Mouse (Mus musculus) liver, embryonic 15.5 days (tissue): ENCODE data around the gene Ttc16. TPM values are rescaled to one million over a fixed set of nuclear protein-coding genes. Genes with fewer than 3 reads are reported as not detected.

Experiments
- ATAC-seq: fragments of 200-750 bp; cut with Nextera tagmentation; 2 replicates; pipeline ENCODE4 v1.8.0; 2017; ENCODE audit warnings: moderate number of reproducible peaks, mild to moderate bottlenecking, moderate library complexity; ENCODE audit not compliant: insufficient read depth
- H3K27ac ChIP-seq: fragments of 300-500 bp; sonication (generic); replicated peaks from 2 replicates; pipeline ENCODE4 v1.5.1; 2015; ENCODE audit warnings: mild to moderate bottlenecking, inconsistent platforms
- H3K27me3 ChIP-seq: fragments of 300-500 bp; sonication (generic); 2 replicates; pipeline ENCODE4 v1.6.1; 2015; ENCODE audit warnings: mild to moderate bottlenecking, inconsistent platforms
- H3K36me3 ChIP-seq: fragments of 300-500 bp; sonication (generic); replicated peaks from 2 replicates; pipeline ENCODE4 v1.6.1; 2015; ENCODE audit warnings: moderate library complexity, mild to moderate bottlenecking, inconsistent platforms
- H3K4me1 ChIP-seq: fragments of 300-500 bp; sonication (generic); replicated peaks from 2 replicates; pipeline ENCODE4 v1.6.1; 2015; ENCODE audit warnings: inconsistent platforms
- H3K4me2 ChIP-seq: fragments of 300-500 bp; sonication (generic); 2 replicates; pipeline ENCODE4 v1.6.1; 2015; ENCODE audit warnings: moderate library complexity, mild to moderate bottlenecking, inconsistent platforms
- H3K4me3 ChIP-seq: fragments of 300-500 bp; sonication (generic); replicated peaks from 2 replicates; pipeline ENCODE4 v1.5.1; 2015; ENCODE audit warnings: mild to moderate bottlenecking, inconsistent platforms
- H3K9ac ChIP-seq: fragments of 300-500 bp; sonication (generic); 2 replicates; pipeline ENCODE4 v1.6.1; 2015; ENCODE audit warnings: moderate library complexity, mild to moderate bottlenecking, inconsistent platforms
- H3K9me3 ChIP-seq: fragments of 300-500 bp; sonication (generic); replicated peaks from 2 replicates; pipeline ENCODE4 v1.6.1; 2016; ENCODE audit warnings: inconsistent platforms
- WGBS: fragments of 180-500 bp; shearing (Covaris S2); methylation state at CpG from one replicate; pipeline ENCODE4 v1.1.7; 2015; ENCODE audit warnings: mixed read lengths; ENCODE audit not compliant: insufficient replicate concordance; 5-methylcytosine and 5-hydroxymethylcytosine counted together
- polyA plus RNA-seq: library from polyadenylated mRNA; unstranded; fragments of >200 nt; fragmentation: Nextera tagmentation; extraction: Ambion mirVana; gene quantifications from 2 replicates; pipeline ENCODE4 v1.2.1, GENCODE M21; 2015

The Ttc16 gene
- polyA plus RNA-seq, 1 experiment from 2014 or later: not detected

- Histone ChIP-seq H3K27ac (no peak overlapping the region), H3K4me2 (no peak overlapping the region), H3K9ac (no peak overlapping the region), H3K4me3 (no peak overlapping the region), H3K9me3 (no peaks in the 10 kb centered on the region), H3K4me1 (peaks cover 18% of the 10 kb centered on the region), H3K27me3 (no peaks in the 10 kb centered on the region), H3K36me3 (peaks cover 23% of the 10 kb centered on the region)
- 69% methylated on average over 2 of the region's 2 CpGs for WGBS
- ATAC-seq: no peak
These were observed 16.4 kb downstream of the Ttc16 start for GRCm38 (mm10) chr2:32759001-32759400.

GRCm38 (mm10) chr2:32758503-32758902 is 16.9 kb downstream of the Ttc16 start:
- Histone ChIP-seq H3K9ac (no peak overlapping the region), H3K4me2 (no peak overlapping the region), H3K4me3 (no peak overlapping the region), H3K36me3 (peaks cover 23% of the 10 kb centered on the region), H3K27me3 (no peaks in the 10 kb centered on the region), H3K9me3 (no peaks in the 10 kb centered on the region), H3K4me1 (peaks cover 18% of the 10 kb centered on the region), H3K27ac (no peak overlapping the region)
- WGBS: 75% methylated on average over 8 of the region's 8 CpGs
- ATAC-seq: no peak

GRCm38 (mm10) chr2:32757056-32757845 is 18.2 kb downstream of the Ttc16 start, which contains the start of gene Tor2a:
Tor2a (plus strand) TSS chr2:32757234.
- Histone ChIP-seq H3K4me1 (peaks cover 18% of the 10 kb centered on the region), H3K4me3 (peak within 1 kb of the TSS; percentile 71), H3K9me3 (no peaks in the 10 kb centered on the region), H3K36me3 (peaks cover 23% of the 10 kb centered on the region), H3K4me2 (peak within 1 kb of the TSS; percentile 96), H3K27me3 (no peaks in the 10 kb centered on the region), H3K27ac (peak within 1 kb of the TSS; percentile 79), H3K9ac (peak within 1 kb of the TSS; percentile 71)
- ATAC-seq: peak; percentile 90
- WGBS: under 1% methylated on average over 66 of the region's 66 CpGs

DNA sequence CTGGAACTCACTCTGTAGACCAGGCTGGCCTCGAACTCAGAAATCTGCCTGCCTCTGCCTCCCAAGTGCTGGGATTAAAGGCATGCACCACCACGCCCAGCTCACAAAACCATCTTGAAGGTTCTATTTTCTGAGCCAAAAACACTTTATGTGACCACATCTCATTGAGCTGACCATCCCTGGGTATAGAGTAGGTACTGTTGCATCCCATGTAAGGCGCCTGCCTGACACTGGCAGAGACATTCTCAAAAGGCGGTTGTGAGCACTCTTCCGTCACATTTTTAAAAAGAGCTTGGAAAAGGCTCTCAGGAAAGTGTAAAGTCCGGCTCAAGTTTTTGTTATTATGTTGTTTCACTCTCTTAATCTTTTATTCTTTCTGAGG is 18.8 kb downstream of the Ttc16 start:
- no peak for ATAC-seq
- 36% methylated on average over 6 of the region's 6 CpGs for WGBS
- Histone ChIP-seq H3K9me3 (no peaks in the 10 kb centered on the region), H3K4me2 (peak overlapping the region; percentile 96), H3K27ac (no peak overlapping the region), H3K9ac (no peak overlapping the region), H3K4me3 (peak overlapping the region; percentile 71), H3K4me1 (peaks cover 18% of the 10 kb centered on the region), H3K27me3 (no peaks in the 10 kb centered on the region), H3K36me3 (peaks cover 20% of the 10 kb centered on the region)

GRCm38 (mm10) chr2:32752181-32752580 is 23.3 kb downstream of the Ttc16 start:
- Histone ChIP-seq H3K27ac (no peak overlapping the region), H3K4me3 (no peak overlapping the region), H3K9ac (no peak overlapping the region), H3K36me3 (0 out of 2 replicates have a peak, but pooled peaks cover 5% of the 10 kb centered on the region), H3K4me1 (peaks cover 9% of the 10 kb centered on the region), H3K27me3 (no peaks in the 10 kb centered on the region), H3K4me2 (peak overlapping the region; percentile 41; the same call in 1 of the 2 replicates), H3K9me3 (no peaks in the 10 kb centered on the region)
- ATAC-seq: no peak; the same call in 1 of the 2 replicates
- 67% methylated on average over 10 of the region's 10 CpGs for WGBS

GRCm38 (mm10) chr2:32751665-32752033 is 23.8 kb downstream of the Ttc16 start:
- 0 out of 2 replicates have a peak, but pooled peaks cover 5% of the 10 kb centered on the region for H3K36me3 ChIP-seq
- WGBS: 54% methylated on average over 10 of the region's 10 CpGs
- H3K9ac ChIP-seq: no peak overlapping the region
- peak overlapping the region; percentile 41; the same call in 1 of the 2 replicates for H3K4me2 ChIP-seq
- H3K4me3 ChIP-seq: peak overlapping the region; percentile 34
- H3K27ac ChIP-seq: peak overlapping the region; percentile 48; the same call in 1 of the 2 replicates
- peaks cover 6% of the 10 kb centered on the region for H3K4me1 ChIP-seq
- no peaks in the 10 kb centered on the region for H3K27me3 ChIP-seq
- H3K9me3 ChIP-seq: no peaks in the 10 kb centered on the region
- ATAC-seq: no peak

GRCm38 (mm10) chr2:32750887-32751664 is 24.4 kb downstream of the Ttc16 start:
- H3K9me3 ChIP-seq: no peaks in the 10 kb centered on the region
- H3K4me1 ChIP-seq: peaks cover 5% of the 10 kb centered on the region; the same call in 1 of the 2 replicates
- H3K27me3 ChIP-seq: no peaks in the 10 kb centered on the region
- peak overlapping the region; percentile 34 for H3K4me3 ChIP-seq
- no peak overlapping the region for H3K9ac ChIP-seq
- peak overlapping the region; percentile 48; the same call in 1 of the 2 replicates for H3K27ac ChIP-seq
- 0 out of 2 replicates have a peak, but pooled peaks cover 5% of the 10 kb centered on the region for H3K36me3 ChIP-seq
- peak; percentile 69 for ATAC-seq
- H3K4me2 ChIP-seq: peak overlapping the region; percentile 41
- 66% methylated on average over 31 of the region's 31 CpGs for WGBS

- Histone ChIP-seq H3K36me3 (0 out of 2 replicates have a peak, but pooled peaks cover 7% of the 10 kb centered on the region), H3K9me3 (no peaks in the 10 kb centered on the region), H3K4me3 (no peak overlapping the region), H3K9ac (no peak overlapping the region), H3K4me1 (peaks cover 5% of the 10 kb centered on the region; the same call in 1 of the 2 replicates), H3K4me2 (no peak overlapping the region), H3K27ac (no peak overlapping the region), H3K27me3 (no peaks in the 10 kb centered on the region)
- no peak for ATAC-seq
- 66% methylated on average over 7 of the region's 7 CpGs for WGBS
These were observed 25.2 kb downstream of the Ttc16 start for GRCm38 (mm10) chr2:32750199-32750598.

DNA sequence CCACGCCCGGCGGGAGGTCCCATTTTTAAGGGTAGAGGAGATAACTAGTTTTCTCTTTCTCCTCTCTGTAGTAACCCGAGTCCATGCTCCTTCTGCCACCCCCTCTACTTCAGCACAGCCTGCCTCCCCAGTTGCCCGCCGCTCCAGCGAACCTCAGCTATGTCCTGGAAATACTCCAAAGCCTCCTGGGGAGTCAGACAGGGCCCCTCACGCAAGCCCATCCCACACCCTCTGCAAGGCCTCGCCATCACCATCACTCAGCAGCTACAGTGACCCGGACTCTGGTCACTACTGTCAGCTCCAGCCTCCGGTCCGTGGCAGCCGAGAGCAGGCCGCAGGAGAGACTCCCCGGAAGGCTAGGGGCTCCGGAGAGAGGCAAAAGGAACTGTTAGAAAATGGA is 26.4 kb downstream of the Ttc16 start:
- Histone ChIP-seq H3K9ac (no peak overlapping the region), H3K36me3 (0 out of 2 replicates have a peak, but pooled peaks cover 2% of the 10 kb centered on the region), H3K27me3 (no peaks in the 10 kb centered on the region), H3K4me1 (peaks cover 5% of the 10 kb centered on the region; the same call in 1 of the 2 replicates), H3K27ac (no peak overlapping the region), H3K4me3 (no peak overlapping the region), H3K4me2 (no peak overlapping the region), H3K9me3 (no peaks in the 10 kb centered on the region)
- 80% methylated on average over 16 of the region's 16 CpGs for WGBS
- ATAC-seq: no peak

DNA sequence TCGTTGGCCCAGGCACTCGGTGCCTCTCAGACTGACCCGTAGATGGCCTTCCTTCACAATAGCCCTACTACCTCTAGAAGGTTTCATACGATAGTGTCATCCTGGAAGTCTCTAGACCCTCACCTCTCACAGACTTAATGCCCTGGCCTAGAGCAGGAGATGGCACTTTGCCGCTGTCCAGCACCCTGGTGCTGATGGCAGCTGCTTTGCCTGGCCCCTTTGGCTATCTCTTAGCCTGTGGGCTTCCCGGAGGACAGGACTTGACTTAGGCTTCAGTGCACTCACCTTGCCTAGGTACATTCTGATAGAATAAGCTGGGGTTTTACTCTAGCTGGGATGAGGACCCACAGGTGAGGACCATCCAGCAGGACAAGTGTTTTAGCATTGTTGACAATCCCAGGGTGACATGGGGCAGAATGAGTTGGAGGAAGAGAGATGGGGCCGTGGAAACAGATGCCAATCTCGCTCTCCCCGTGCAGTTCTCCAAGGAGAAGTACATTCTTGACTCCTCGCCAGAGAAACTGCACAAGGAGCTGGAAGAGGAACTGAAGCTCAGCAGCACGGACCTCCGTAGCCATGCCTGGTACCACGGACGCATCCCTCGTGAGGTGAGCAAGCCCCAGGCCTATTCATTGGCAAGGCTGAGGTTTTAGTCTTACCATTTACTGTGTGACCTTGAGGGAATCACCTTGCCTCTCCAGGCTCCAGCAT is 31.0 kb downstream of the Ttc16 start:
- 62% methylated on average over 15 of the region's 15 CpGs for WGBS
- no peaks in the 10 kb centered on the region for H3K9me3 ChIP-seq
- ATAC-seq: no peak

More for the DNA sequence above, 31.0 kb downstream of the Ttc16 start:
- no peak overlapping the region for H3K27ac ChIP-seq
- peaks cover 21% of the 10 kb centered on the region for H3K27me3 ChIP-seq
- H3K4me3 ChIP-seq: no peak overlapping the region
- H3K4me2 ChIP-seq: no peak overlapping the region
- 0 out of 2 replicates have a peak, but pooled peaks cover 2% of the 10 kb centered on the region for H3K36me3 ChIP-seq
- no peak overlapping the region for H3K9ac ChIP-seq
- H3K4me1 ChIP-seq: peaks cover 6% of the 10 kb centered on the region
